8 mouse cellular contexts compared by ENCODE assay signal in the genomic region with DNA sequence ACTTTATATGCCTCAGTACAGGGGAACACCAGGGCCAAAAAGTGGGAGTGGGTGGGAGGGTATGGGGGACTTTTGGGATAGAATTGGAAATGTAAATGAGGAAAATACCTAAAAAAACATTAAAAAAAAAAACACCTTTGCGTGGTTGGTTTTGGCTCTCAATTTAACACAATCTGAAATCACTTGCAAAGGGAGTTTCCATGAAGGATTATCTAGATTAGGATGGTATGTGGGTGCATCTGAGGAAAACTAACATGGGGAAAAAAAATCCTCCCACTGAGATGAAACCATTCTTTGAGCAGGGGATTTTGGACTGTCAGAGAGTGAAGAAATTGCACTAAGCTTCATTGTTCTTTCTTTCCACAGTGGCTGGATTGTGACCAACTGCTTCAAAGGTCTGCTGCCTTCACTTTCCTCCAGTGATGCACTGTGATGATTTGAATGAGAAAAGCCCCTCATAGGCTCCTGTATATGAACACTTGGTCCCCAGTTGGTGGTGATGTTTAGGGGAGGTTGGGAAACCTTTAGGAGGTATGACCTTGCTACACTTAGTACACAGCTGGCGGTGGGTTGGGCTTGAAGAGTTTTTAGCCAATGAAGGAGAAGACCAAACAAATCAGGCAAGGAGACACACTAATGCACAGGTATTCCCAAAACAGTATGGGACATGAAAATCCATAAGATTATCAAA. TPM values are rescaled to one million over a fixed set of nuclear protein-coding genes. Genes with fewer than 3 reads are reported as not detected.
A peak's percentile ranks its signal among the peaks of the same experiment; 100 is the strongest.
DNase-seq lines count a peak whose midpoint lies in the region; ATAC-seq lines count a peak whose summit lies in the region.

No protein-coding gene starts in this region.

- peaks cover 27% of the 10 kb centered on the region for H3K4me1 ChIP-seq in lung, embryonic 15.5 days

- ATAC-seq in granulocyte monocyte progenitor cell, adult 5-6 weeks (replicated peaks; ENCODE audit: poor library complexity, severe bottlenecking): peak; percentile 16
- ATAC-seq in lung, embryonic 15.5 days (ENCODE audit: borderline replicate concordance, extremely low read depth, low FRiP score, low TSS enrichment): no peak

- peak overlapping the region; percentile 62 for H3K4me2 ChIP-seq in lung, embryonic 15.5 days

- peak overlapping the region; percentile 84 for H3K27ac ChIP-seq in lung, embryonic 15.5 days

- H3K36me3 ChIP-seq in lung, embryonic 15.5 days: no peaks in the 10 kb centered on the region

- no peaks in the 10 kb centered on the region for H3K27me3 ChIP-seq in lung, embryonic 15.5 days

- H3K9ac ChIP-seq in lung, embryonic 15.5 days: no peak overlapping the region

- DNase-seq in kidney, adult 18-20 months: peak; percentile 55
- DNase-seq in kidney, postnatal 14 days: no peak
- peak; percentile 77 for DNase-seq in thymus, postnatal 0 days (ENCODE audit: low spot score)
- no peak for DNase-seq in frontal cortex, adult 2 months (ENCODE audit: extremely low spot score in 1 of 2, low spot score in 1 of 2)
- DNase-seq in layer of hippocampus, postnatal 10 days (ENCODE audit: low spot score in 2 of 2): no peak
- DNase-seq in left cerebral cortex, postnatal 25 days (ENCODE audit: low spot score in 2 of 2): no peak

- intact Hi-C loops in left cerebral cortex, postnatal 25 days (cut with DNase I): loop anchor here (5.0 kb wide), 1 partner anchor 144 kb away; no protein-coding TSS in a partner anchor

- 72% methylated on average over 2 of the region's 2 CpGs for WGBS in lung, embryonic 15.5 days

- H3K9me3 ChIP-seq in lung, embryonic 15.5 days: no peaks in the 10 kb centered on the region

- peak overlapping the region; percentile 63 for H3K4me3 ChIP-seq in lung, embryonic 15.5 days

RNA-seq across cellular contexts. Expression of a gene that starts 38.4 kb away (rescaled TPM):
- total RNA-seq in granulocyte monocyte progenitor cell, adult 5-6 weeks (2014; fragmentation: Nextera tagmentation): 60.9 and 69.3 TPM in 2 replicates
- total RNA-seq in granulocyte monocyte progenitor cell, adult 5-6 weeks (2017): 163 and 224 TPM in 2 replicates
- 0.15 and 0.39 TPM in 2 replicates for polyA plus RNA-seq in lung, embryonic 15.5 days (2015; fragmentation: Nextera tagmentation; extraction: Ambion mirVana)
- 53.2 and 58.8 TPM in 2 replicates for polyA plus RNA-seq in thymus, postnatal 0 days (2015; fragmentation: Nextera tagmentation; extraction: Ambion mirVana)
- 0.20 TPM in 1 of 2 replicates, not detected in the other for polyA plus RNA-seq in frontal cortex, adult 2 months (2012; rRNA removed)
- total RNA-seq in layer of hippocampus, postnatal 10 days (2021): not detected
- total RNA-seq in left cerebral cortex, postnatal 25 days (2021): not detected

RNA-seq across cellular contexts. Expression of a gene that starts 56.4 kb away (rescaled TPM):
- 29.6 and 31.1 TPM in 2 replicates for total RNA-seq in granulocyte monocyte progenitor cell, adult 5-6 weeks (2014; fragmentation: Nextera tagmentation)
- total RNA-seq in granulocyte monocyte progenitor cell, adult 5-6 weeks (2017): 83.5 and 99.8 TPM in 2 replicates
- 1.2 and 1.5 TPM in 2 replicates for polyA plus RNA-seq in lung, embryonic 15.5 days (2015; fragmentation: Nextera tagmentation; extraction: Ambion mirVana)
- 2.9 and 3.1 TPM in 2 replicates for polyA plus RNA-seq in thymus, postnatal 0 days (2015; fragmentation: Nextera tagmentation; extraction: Ambion mirVana)
- 14.0 and 20.5 TPM in 2 replicates for polyA plus RNA-seq in frontal cortex, adult 2 months (2012; rRNA removed)
- 1 to 10 TPM; 5.2 to 5.8 TPM for total RNA-seq in layer of hippocampus, postnatal 10 days (2021)
- total RNA-seq in left cerebral cortex, postnatal 25 days (2021): 1 to 10 TPM; 6.4 to 7.2 TPM

Comparison
In these comparisons a context has a peak if more than half of its experiments do, and no peak if none do; other contexts are left out.
1. DNase-seq: peak in kidney, adult 18-20 months (single experiment) and thymus, postnatal 0 days (single experiment); none in kidney, postnatal 14 days (single experiment), frontal cortex, adult 2 months (0 of 2), layer of hippocampus, postnatal 10 days (0 of 2) and left cerebral cortex, postnatal 25 days (0 of 2).
2. RNA of a gene that starts 38.4 kb away (total RNA-seq): 60.9 to 224 TPM in granulocyte monocyte progenitor cell, adult 5-6 weeks; not detected in layer of hippocampus, postnatal 10 days and not detected in left cerebral cortex, postnatal 25 days; every median in the first group is over 10 times any median in the second.